Comparison of ENCODE assay signal across 17 mouse cellular contexts in genomic region chr10:125749031-125749585, GRCm38 (mm10).
DNase-seq lines count a peak whose midpoint lies in the region; ATAC-seq and TF ChIP-seq lines count a peak whose summit lies in the region.
"Had no signal": no experiment of that assay in that cellular context is flagged by ENCODE, and none has a peak within 500 bp of the region (broad histone marks: within the 10 kb centered on the region; RNA-seq: fewer than 3 reads in every experiment).

No protein-coding gene starts in this region.

- WGBS in liver, adult 2 months: 50% methylated on average over 6 of the region's 6 CpGs
- 64% methylated on average over 6 of the region's 6 CpGs for WGBS in kidney, embryonic 15.5 days

- ATAC-seq in granulocyte monocyte progenitor cell, adult 5-6 weeks (replicated peaks; ENCODE audit: poor library complexity, severe bottlenecking): peak; percentile 90
- 0 out of 2 replicates have a peak, but pooled peaks have one; percentile 55 for ATAC-seq in kidney, embryonic 15.5 days (replicated peaks; ENCODE audit: low FRiP score)
- ATAC-seq in monocyte, adult 5-6 weeks (replicated peaks; ENCODE audit: insufficient number of reproducible peaks, low FRiP score, low TSS enrichment, poor library complexity, severe bottlenecking): peak; percentile 93
- ATAC-seq: forebrain, embryonic 15.5 days had no signal

- H3K9ac ChIP-seq in liver, adult 2 months (ENCODE audit: low read depth, low read length): no peak overlapping the region
- no peak overlapping the region for H3K9ac ChIP-seq in kidney, embryonic 15.5 days
- H3K9ac ChIP-seq: forebrain, embryonic 15.5 days; heart, embryonic 13.5 days; hindbrain, embryonic 15.5 days; neural tube, embryonic 13.5 days had no signal

- intact Hi-C loops in gastrocnemius, postnatal 36 days (cut with DNase I): no loop called here

- H3K36me3 ChIP-seq in liver, adult 2 months (ENCODE audit: control insufficient read depth, insufficient read depth, low read length): no peaks in the 10 kb centered on the region
- H3K36me3 ChIP-seq in kidney, embryonic 15.5 days: no peaks in the 10 kb centered on the region
- H3K36me3 ChIP-seq: forebrain, embryonic 15.5 days; heart, embryonic 13.5 days; hindbrain, embryonic 15.5 days; neural tube, embryonic 13.5 days had no signal

- no peaks in the 10 kb centered on the region for H3K9me3 ChIP-seq in kidney, embryonic 15.5 days (replicated peaks)
- H3K9me3 ChIP-seq: forebrain, embryonic 15.5 days; heart, embryonic 13.5 days; hindbrain, embryonic 15.5 days; neural tube, embryonic 13.5 days had no signal

- no peak overlapping the region for H3K4me3 ChIP-seq in liver, adult 2 months (ENCODE audit: insufficient read depth, low read depth, low read length)
- no peak overlapping the region for H3K4me3 ChIP-seq in kidney, embryonic 15.5 days (replicated peaks)
- H3K4me3 ChIP-seq: forebrain, embryonic 15.5 days; heart, embryonic 13.5 days; hindbrain, embryonic 15.5 days; neural tube, embryonic 13.5 days had no signal

- DNase-seq in liver, adult 2 months (ENCODE audit: extremely low read depth, low read depth, low spot score): peak; percentile 7
- DNase-seq in liver: no peak
- no peak for DNase-seq in gastrocnemius, postnatal 36 days
- DNase-seq in urinary bladder, postnatal 25 days (ENCODE audit: low spot score): no peak
- no peak for DNase-seq in cerebellum, postnatal 4 days (ENCODE audit: low spot score in 2 of 2)
- DNase-seq: cerebellum, adult 9-11 months; heart, adult 11 months; heart, postnatal 36 days; lung, adult 18-20 months; lung, postnatal 14 days had no signal

- no peaks in the 10 kb centered on the region for H3K79me2 ChIP-seq in liver, adult 2 months (ENCODE audit: control insufficient read depth, insufficient read depth, low read length)

- no peak for TF ChIP-seq POLR2A in liver, adult 2 months (IDR thresholded peaks at IDR 0.05; ENCODE audit: extremely low read depth, insufficient read depth, low read length)

- no peak for TF ChIP-seq CTCF in liver, adult 2 months (IDR thresholded peaks at IDR 0.05; ENCODE audit: low read depth, low read length)

- no peaks in the 10 kb centered on the region for H3K27me3 ChIP-seq in liver, adult 2 months (ENCODE audit: control insufficient read depth, insufficient read depth, low read length)
- no peaks in the 10 kb centered on the region for H3K27me3 ChIP-seq in kidney, embryonic 15.5 days
- H3K27me3 ChIP-seq: forebrain, embryonic 15.5 days; heart, embryonic 13.5 days; hindbrain, embryonic 15.5 days; neural tube, embryonic 13.5 days had no signal

- no peaks in the 10 kb centered on the region for H3K4me1 ChIP-seq in liver, adult 2 months (ENCODE audit: control insufficient read depth, insufficient read depth, low read length)
- no peaks in the 10 kb centered on the region for H3K4me1 ChIP-seq in kidney, embryonic 15.5 days
- H3K4me1 ChIP-seq: forebrain, embryonic 15.5 days; hindbrain, embryonic 15.5 days had no signal

- no peak overlapping the region for H3K4me2 ChIP-seq in kidney, embryonic 15.5 days
- H3K4me2 ChIP-seq: forebrain, embryonic 15.5 days; heart, embryonic 13.5 days; hindbrain, embryonic 15.5 days; neural tube, embryonic 13.5 days had no signal

- no peak overlapping the region for H3K27ac ChIP-seq in liver, adult 2 months (replicated peaks; ENCODE audit: insufficient read depth, low read depth, low read length)
- no peak overlapping the region for H3K27ac ChIP-seq in kidney, embryonic 15.5 days
- H3K27ac ChIP-seq: forebrain, embryonic 15.5 days; heart, embryonic 13.5 days; hindbrain, embryonic 15.5 days; neural tube, embryonic 13.5 days had no signal
